Mouse (Mus musculus) ovary, adult 18-20 months (tissue): Measurements from ENCODE around the gene Col27a1.

Experiments
- DNase-seq: peaks from one replicate; pipeline ENCODE4 v3.0.0; 2022; ENCODE audit warnings: low spot score, mixed read lengths

The Col27a1 gene

GRCm38 (mm10) chr4:63260506-63260905 is 46.7 kb downstream of the Col27a1 start:
- no peak for DNase-seq

GRCm38 (mm10) chr4:63262941-63263340 is 49.1 kb downstream of the Col27a1 start:
- no peak for DNase-seq

GRCm38 (mm10) chr4:63266276-63266675 is 52.5 kb downstream of the Col27a1 start:
- no peak for DNase-seq

- DNase-seq = no peak
These were observed 53.3 kb downstream of the Col27a1 start for GRCm38 (mm10) chr4:63267121-63267520.

GRCm38 (mm10) chr4:63267586-63267985 is 53.8 kb downstream of the Col27a1 start:
- no peak for DNase-seq

- DNase-seq = no peak
These were observed 55.0 kb downstream of the Col27a1 start for GRCm38 (mm10) chr4:63268777-63269176.

GRCm38 (mm10) chr4:63274516-63274915 is 60.7 kb downstream of the Col27a1 start:
- no peak for DNase-seq

- no peak for DNase-seq
These were observed 61.4 kb downstream of the Col27a1 start for GRCm38 (mm10) chr4:63275251-63275650.

- DNase-seq = no peak
These were observed 62.8 kb downstream of the Col27a1 start for GRCm38 (mm10) chr4:63276571-63276970.

GRCm38 (mm10) chr4:63278821-63279220 is 65.0 kb downstream of the Col27a1 start:
- peak; percentile 28 for DNase-seq

- peak; percentile 23 for DNase-seq
These were observed 67.9 kb downstream of the Col27a1 start for GRCm38 (mm10) chr4:63281694-63282093.

GRCm38 (mm10) chr4:63283319-63283718 is 69.5 kb downstream of the Col27a1 start:
- DNase-seq = no peak

- DNase-seq = no peak
These were observed 72.2 kb downstream of the Col27a1 start for GRCm38 (mm10) chr4:63286034-63286433.

- no peak for DNase-seq
These were observed 74.7 kb downstream of the Col27a1 start for GRCm38 (mm10) chr4:63288497-63288896.

GRCm38 (mm10) chr4:63290081-63290480 is 76.3 kb downstream of the Col27a1 start:
- DNase-seq = peak; percentile 41

GRCm38 (mm10) chr4:63291075-63291474 is 77.3 kb downstream of the Col27a1 start:
- peak; percentile 61 for DNase-seq

- no peak for DNase-seq
These were observed 77.9 kb downstream of the Col27a1 start for GRCm38 (mm10) chr4:63291658-63292057.

GRCm38 (mm10) chr4:63295641-63296040 is 81.8 kb downstream of the Col27a1 start:
- DNase-seq = no peak

GRCm38 (mm10) chr4:63296263-63296662 is 82.5 kb downstream of the Col27a1 start:
- no peak for DNase-seq

GRCm38 (mm10) chr4:63296876-63297275 is 83.1 kb downstream of the Col27a1 start:
- no peak for DNase-seq

GRCm38 (mm10) chr4:63298191-63298590 is 84.4 kb downstream of the Col27a1 start:
- DNase-seq = no peak

GRCm38 (mm10) chr4:63302641-63303040 is 88.8 kb downstream of the Col27a1 start:
- no peak for DNase-seq

- DNase-seq = peak; percentile 63
These were observed 93.6 kb downstream of the Col27a1 start for GRCm38 (mm10) chr4:63307175-63308062.

GRCm38 (mm10) chr4:63308316-63308715 is 94.5 kb downstream of the Col27a1 start:
- DNase-seq = no peak
